Mouse (Mus musculus) frontal cortex, postnatal 25 days (tissue): ENCODE results near the gene Rap2a.

Experiments used
- DNase-seq, 2 experiments: peaks; one replicate each; pipeline ENCODE4 v3.0.0; 2022; ENCODE audit warnings: low spot score in 2 of 2

The Rap2a gene

DNA sequence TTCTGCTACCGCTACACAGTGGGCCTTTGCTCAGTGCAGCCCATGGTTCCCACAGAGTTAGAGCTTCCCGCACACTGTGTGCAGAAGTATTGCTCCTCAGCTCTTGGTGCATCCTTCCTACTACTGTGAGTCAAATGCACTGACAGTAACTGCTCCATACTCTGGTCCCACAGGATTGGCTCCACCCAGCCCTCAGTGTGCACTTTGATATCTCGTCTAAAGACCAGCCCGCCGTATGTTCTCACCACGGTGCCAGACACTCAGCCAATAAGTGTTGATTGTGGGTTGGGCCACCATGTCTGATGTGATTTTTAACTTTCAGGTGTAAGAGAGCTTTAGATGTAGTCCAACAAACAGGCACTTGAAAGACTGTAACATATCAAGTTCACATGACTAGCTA lies 21.4 kb downstream of the Rap2a start:
- no peak for DNase-seq

DNA sequence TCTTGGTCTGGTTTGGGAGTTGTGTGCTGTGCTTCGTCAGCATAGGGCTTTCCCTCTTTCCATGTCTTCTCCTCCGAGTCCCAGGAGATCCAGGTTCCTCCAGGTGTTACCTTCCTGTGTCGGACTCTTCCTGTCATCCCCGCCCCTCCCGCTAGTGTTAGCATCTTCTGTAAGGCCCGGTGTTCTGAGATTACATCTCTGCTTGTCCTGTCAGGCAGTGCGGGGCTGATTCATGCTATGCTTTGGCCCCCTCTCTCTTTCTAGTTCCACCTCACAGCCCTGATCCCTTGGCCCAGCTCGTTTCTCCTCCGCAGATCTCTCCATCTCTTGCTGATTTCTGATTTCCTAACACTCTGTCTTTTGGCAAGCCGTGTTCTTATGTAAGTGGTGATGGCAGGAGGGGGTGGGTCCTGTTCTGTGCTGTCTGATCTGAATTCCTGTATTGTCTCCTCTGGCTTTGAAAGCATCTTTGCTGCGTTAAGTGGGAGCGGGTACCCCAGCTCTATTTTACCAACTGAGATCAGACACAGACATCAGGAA lies 21.8 kb downstream of the Rap2a start:
- DNase-seq = no peak

DNA sequence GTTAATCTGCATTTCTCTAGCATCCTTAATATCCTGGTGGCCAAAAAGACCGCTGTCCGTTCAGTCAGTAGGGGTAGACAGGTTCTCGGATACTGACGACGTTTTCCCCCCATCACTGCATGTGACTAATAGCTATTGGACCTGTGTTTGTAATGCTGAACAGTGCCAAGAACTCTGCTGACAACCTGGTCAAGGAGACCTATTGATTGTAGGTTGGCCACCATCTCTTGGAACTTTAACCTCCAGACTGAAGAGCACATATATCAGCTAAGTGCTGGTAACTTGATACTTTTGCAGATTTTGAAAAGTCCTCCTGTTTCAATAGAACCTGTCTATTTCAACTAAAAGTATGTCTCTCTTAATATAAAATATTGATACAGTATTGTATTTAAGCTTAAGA lies 22.5 kb downstream of the Rap2a start:
- DNase-seq = no peak

DNA sequence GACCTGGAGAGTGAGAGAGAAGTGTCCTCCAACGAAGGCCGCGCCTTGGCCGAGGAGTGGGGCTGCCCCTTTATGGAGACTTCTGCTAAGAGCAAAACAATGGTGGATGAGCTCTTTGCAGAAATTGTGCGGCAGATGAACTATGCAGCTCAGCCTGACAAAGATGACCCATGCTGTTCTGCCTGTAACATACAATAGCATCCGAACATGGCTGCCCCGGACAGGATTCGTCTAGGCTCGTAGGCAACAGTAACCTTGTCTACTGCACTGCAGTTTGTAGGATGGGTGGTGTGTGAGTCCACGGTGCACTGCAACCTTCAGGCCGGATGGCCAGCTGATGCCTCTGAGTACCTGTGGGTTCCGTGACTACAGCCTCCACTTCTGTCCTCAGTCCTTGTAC lies 25.4 kb downstream of the Rap2a start:
- no peak for DNase-seq

DNA sequence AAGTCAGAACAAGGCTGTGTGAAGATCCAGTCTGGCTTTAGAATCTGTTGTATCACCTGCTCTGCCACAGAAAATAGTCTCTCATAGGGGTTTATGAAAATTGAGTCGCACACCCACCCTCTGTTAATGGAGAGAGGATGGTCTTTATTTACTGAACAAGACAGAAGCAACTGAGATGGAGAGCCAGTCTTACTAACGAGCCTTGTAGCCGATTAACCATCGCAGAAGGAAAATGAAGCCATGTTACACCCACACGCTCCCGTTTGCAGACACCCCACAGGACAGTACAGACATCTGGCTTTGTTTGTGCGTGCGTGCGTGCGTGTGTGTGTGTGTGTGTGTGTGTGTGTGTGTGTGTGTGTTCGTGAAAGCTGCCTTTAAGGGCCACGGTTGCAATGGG lies 26.2 kb downstream of the Rap2a start:
- no peak for DNase-seq

DNA sequence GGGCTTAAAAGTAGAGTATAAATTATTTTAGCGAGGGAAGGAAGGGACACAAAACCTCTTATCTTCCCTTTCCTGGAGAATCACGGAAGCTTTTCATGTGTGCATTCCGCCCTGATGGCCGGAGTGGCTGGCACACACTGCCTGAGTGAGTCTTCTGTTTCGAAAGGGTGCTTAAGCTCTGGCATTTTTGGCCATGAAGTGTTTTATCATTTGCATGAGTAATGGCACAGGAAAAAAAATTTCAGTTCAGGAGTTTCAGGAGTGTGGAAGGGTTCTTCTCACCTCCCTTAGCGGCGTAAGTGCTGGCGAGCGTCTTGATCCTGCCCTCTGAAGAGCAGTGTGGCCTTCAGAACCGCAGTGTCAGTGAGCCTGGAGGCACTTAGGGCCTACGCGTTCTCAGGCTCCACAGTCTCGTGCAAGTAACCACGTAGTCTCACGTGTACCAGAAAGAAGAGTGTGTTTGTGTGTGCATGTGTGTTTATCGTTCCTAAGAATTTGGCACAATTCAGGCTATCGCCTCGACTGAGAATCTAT lies 26.8 kb downstream of the Rap2a start:
- no peak for DNase-seq

DNA sequence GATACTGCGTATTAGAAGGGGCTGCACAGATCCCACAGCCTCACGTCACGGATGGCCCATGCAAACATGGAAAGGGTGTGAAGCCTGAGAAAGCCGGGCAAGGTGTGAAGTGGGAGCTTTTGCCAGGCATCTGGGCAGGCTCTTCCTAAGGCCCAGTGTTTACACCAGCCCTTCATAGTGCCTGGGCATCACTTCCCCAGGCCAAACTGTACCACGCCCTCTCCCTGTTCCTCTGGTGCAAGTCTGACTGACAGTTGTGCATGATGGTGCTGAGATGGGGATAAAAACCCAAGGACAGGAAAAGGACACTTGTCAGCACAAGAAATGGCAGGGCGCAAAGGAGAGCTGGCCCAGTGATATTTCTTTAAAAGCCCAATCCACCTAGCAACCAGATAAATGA lies 27.7 kb downstream of the Rap2a start:
- DNase-seq = no peak

DNA sequence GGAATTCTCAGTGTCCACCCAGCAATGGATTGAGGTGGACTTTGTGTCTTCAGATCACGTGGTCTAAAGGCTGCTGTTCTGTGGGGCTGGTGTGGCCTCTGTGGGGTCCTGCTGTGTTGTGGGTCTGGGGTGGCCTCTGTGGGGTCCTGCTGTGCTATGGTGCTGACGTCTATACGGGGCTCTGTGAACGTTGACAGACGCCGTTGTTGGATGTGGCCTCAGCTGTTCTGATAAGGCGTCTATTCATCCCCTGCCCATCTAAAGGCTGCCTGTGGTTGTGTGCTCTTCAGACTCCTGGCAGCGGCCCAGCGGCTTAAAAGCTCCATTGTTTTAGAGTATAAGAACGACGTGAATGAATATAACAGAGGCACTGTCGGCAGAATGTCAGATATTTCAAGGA lies 29.3 kb downstream of the Rap2a start:
- DNase-seq = no peak

DNA sequence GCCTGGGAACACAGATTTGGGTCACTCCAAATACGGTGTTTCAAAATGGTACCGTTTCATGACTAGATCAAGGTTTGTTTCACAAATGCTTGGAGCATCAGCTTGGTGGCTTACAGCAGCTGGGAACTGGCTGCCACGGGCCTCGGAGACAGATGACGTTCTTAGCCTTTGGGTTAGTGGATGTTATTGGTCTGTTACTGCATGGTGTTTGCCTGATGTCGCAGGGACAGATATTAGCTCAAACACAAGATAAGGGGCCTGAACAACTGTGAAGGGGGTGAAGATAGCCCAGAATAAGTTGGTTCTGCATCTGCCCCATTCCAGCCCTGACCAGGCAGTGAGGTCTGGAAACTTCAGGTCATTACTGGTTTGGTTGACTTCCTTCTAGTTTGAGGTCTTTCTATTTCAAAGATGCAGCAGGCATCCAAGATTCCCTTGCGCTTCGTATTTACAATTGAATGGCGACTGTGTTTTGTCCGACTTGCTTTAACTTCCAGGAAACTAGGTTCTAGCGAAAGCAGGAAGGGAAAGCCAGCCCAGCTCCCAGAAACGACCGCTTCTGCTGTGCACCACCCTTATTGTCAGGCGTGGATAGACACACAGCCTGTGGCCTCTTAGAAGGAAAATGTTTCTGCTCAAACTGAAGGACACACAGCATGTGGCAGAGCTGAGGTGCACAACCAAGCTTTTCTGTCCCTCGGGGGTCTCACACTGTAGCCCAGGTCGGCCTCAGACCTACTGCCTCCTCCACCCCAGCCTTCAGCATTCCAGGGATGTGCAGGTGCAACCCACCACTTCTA lies 30.5 kb downstream of the Rap2a start:
- no peak for DNase-seq

DNA sequence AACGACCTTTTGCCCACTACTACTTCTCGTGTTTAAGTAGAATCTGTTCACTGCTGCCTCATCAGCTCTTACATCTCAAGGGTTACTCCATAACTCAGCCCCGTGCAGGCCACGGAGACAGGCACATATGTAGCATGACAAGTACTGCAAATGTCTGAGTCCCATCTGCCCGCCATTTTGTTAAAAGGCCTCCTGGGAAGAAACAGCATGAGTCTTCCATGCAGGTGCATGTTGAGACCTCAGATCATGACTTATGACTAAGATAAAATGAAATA lies 31.1 kb downstream of the Rap2a start:
- DNase-seq = no peak

DNA sequence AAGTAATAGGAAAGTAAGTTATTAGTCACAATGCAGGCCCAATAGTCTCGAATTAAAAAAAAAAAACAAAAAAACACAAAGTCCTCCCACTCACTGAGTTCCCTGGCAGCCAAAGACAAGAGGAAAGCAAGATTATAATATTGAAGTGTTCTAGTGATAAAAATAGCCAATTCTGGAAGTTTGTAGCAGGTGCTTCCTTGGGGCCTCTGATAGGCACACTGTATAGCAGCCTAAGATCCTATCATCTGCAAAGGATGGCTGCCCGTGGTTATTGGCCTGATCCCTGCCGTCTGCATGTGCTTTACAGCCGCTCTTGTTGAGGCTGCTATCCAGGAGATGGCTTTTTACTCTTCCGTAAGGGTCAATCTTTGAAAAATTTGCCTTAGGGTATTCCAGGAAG lies 33.6 kb downstream of the Rap2a start:
- no peak for DNase-seq

DNA sequence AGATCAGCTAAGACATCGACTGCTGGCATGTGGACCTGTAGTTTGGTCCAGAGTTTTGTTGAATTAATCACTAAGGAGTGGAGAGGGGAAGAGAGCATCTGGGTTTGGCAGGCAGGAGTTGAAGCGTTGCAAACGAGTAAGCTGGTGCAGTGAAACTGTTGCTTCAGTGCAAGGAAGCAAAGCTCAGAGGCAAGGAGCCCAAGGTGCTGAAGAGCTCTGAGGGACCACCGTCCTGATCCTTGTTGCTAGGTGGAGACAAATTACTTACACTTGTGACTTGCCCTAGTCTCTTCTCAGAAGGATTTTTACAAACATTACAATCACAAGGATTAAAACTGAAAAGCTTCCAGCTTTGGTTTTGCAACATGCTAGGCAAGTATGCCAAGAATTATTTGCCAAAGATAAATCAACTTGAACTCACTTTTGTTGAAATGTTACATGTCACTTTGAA lies 36.6 kb downstream of the Rap2a start:
- DNase-seq = no peak

DNA sequence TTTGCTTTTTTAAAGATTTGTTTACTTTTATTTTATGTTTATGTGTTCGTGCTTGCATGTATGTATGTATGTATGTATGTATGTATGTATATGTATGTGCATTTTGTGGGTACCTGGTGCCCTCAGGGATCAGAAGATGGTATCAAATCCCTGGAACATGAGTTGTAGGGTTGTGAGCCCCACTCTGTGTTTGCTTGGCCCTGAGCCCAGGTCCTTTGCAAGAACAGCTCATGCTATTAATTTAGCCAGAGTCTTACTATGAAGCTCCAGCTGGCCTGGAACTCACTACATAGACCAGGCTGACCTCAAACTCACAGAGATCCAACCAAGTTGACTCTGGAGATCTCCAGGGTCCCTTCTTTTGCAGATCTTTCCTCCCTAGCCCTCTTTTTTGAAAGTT lies 37.1 kb downstream of the Rap2a start:
- DNase-seq = no peak

DNA sequence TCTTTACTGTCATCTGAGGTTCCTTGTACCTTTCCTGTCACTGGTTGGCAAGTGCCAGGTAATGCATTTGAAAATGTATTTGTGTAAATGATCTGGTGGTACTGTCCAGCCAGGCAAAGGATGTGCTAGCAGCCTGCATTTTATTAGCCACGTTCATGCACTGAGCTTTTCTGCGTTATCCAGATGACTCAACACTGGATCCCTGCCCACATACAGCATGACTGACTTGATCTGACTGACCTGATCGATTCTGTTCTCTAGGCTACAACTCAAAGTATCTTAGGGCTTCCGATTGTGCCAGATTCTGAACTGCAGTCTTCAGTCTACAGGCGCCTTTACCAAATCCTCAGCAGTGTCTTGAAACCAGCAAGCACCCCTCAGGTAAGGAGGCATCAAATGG lies 40.5 kb downstream of the Rap2a start:
- DNase-seq = no peak

DNA sequence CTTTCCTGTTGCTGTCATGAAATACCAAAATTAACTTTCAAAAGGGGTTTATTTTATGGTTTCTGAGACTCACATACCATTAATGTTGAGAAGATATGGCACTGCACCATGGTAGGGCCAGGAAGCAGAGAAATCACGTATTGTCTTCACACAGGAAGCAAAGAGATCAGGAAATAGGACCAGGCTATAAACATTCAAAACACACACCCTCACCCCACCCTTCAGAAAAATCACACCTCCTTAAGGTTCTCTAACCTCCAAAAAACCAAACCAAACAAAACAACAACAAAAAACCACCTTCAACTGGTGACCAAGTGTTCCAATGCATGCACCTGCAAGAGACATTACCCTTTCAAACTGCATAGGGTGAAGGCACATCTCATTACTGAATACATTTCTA lies 41.7 kb downstream of the Rap2a start:
- DNase-seq = no peak

DNA sequence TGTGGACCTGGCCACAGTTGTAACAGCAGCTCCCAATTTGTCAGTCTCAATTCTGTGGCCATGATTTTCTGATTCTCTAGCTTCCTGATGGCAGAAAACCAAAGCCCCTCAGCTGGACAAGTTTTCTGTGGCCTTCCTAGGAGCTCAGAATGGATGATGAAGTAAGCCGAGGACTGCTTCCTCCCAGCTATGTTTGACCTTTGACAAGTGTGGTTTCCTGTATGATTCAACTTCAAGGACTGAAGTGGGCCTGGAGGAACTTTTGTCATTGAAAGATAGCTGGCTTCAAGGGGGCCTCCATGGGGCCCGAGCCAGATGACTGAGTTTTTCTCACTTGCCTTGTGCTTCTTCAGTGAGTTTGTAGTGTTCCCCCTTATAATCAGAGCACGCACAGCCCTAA lies 42.6 kb downstream of the Rap2a start:
- DNase-seq = no peak

DNA sequence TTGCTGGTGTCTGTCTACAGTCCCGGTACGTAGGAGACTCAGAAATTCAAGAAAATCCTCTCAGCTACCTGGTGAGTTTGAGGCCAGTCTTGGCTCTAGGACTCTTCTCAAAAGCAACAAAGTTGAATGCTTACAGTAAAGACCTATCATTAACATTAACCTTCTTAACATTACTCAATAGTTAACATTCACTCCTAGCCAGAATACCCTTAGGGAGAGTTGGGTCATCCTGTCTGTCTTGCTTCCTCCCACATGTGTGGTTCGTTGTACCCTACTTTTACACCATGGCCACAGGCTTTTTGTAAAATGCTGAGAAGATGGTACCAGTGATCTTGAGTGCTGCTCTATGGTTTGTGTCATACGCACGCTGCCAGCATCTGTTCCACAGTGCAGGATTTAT lies 45.1 kb downstream of the Rap2a start:
- DNase-seq = no peak

DNA sequence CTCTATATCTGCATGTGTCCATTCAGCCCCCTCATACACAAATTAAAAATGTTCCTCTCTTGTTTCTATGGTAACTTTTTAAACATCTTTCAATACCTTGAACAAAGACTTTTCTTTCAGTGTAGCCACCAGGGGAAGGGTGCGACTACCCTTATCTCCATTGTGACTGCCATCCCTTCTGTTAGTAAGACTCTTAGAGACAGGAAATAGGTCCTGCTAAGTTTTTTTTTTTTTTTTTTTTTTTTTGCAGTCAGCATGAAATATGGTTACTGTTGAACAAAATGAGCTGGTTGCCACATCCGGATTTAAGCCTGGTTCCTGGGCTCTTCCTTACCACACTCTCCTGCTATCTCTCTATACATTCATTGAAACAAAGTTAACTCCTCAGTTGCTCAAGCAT lies 47.4 kb downstream of the Rap2a start:
- no peak for DNase-seq

DNA sequence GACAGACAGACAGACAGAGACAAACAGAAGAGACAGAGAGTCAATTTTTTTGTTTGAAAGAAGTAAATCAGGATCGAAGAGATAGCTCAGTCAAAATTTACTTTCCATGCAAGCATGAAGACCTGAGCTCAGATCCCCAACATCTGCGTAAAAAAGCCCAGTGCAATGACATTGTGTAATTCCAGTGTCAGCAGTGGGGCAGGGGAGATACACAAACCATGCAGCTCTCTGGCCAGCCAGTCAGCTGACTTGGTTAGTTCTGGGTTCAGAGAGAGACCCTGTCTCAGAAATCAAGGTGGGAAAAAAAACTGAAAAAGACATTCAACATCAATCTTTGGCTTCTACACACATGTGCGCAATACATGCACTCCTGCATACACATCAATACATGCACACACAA lies 55.1 kb downstream of the Rap2a start:
- no peak for DNase-seq

DNA sequence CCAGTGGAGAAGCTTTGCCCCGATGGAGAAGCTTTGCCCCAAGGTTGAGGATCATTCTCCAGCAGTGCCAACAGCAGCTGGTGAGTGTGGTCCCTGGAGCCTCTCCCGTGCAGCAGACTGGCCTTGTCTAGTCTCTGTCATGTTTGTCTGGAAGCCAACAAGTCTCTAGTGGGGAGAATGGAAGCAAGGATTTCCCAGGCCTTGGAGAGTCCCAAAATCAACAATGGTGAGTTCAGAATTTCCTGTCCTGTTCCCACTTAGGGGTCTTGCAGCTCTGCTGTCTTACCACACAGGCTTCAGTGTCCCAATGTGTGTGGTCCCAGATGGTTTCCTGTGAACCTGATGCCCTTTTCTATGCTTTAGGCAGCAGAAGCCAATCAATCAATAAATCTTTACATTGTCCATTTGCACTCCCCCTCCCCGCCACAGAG lies 56.6 kb downstream of the Rap2a start:
- DNase-seq = no peak

DNA sequence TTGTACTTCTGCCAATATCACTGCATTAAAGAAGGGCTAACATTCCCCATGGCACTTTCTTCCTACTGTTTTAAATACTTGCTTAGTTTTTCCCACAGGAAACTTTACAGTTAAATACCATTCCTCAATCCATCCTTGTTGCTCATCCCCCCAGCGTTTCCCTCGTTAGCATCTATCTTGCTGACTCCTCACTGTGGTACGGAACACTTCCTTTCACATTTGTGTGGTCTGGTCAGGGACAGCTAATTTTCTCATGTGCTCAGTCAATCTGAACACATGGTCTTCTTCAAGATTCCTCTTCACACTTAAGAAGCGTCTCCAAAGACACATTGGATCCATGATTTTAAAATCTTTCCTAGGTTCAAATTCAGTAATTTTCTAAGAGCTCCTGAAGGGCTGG lies 57.2 kb downstream of the Rap2a start:
- DNase-seq = no peak

DNA sequence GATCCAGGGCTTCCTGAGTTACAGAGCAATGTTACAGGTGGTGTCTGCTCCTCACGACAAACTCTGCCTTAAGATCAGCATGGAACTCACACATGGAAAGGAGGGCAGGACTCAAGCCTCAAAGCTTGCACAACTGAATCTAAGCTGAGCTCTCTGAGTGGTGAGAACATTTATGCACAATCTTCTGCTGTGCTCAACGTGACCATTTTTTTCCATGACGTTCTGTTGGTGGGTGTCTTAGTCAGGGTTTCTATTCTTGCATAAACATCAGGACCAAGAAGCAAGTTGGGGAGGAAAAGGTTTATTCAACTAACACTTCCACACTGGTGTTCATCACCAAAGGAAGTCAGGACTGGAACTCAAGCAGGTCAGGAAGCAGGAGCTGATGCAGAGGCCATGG lies 57.7 kb downstream of the Rap2a start:
- DNase-seq = no peak

DNA sequence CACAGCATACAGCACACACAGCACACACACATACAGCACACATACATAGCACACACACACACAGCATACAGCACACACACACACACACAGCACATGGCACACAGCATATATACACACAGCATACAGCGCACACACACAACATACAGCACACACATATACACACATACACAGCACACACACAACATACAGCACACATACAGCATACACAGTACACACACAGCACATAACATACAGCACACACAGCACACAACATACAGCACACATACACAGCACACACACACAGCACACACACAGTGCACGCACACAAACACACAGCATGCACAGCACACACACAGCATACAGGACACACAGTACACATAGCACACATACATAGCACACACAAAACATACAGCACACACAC lies 60.9 kb downstream of the Rap2a start:
- no peak for DNase-seq

DNA sequence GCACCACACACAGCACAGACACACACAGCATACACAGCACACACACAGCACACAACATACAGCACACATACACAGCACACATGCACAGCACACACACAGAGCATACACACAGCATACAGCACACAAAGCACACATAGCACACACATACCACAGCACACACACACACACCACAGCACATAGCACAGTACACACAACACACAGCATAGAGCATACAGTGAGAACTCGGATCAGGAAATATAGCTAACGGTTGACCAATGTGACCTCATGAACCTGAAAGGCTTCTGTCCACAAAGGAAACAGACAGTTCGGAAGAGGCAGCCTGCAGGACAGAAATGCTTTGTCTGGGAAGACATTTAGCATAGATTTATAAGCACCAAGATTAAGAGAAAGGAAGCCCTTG lies 61.4 kb downstream of the Rap2a start:
- DNase-seq = no peak
